Mouse (Mus musculus) stomach, embryonic 14.5 days (tissue): ENCODE measurements around the gene Cep70. TPM values are rescaled to one million over a fixed set of nuclear protein-coding genes. Genes with fewer than 3 reads are reported as not detected.

Experiments used
- ATAC-seq: fragments of 200-750 bp; cut with Nextera tagmentation; 2 replicates; pipeline ENCODE4 v1.8.0; 2017; ENCODE audit warnings: low read depth, moderate TSS enrichment; ENCODE audit not compliant: insufficient number of reproducible peaks, insufficient read depth, low FRiP score
- H3K27ac ChIP-seq: fragments of 300-500 bp; sonication (generic); 2 replicates; pipeline ENCODE4 v1.5.1; 2014; ENCODE audit warnings: mild to moderate bottlenecking, low read length, moderate library complexity, mixed read lengths
- H3K27me3 ChIP-seq: fragments of 300-500 bp; sonication (generic); 2 replicates; pipeline ENCODE4 v1.6.1; 2014; ENCODE audit warnings: low read length, control low read depth, mixed read lengths; ENCODE audit not compliant: control insufficient read depth, insufficient read depth
- H3K36me3 ChIP-seq: fragments of 300-500 bp; sonication (generic); 2 replicates; pipeline ENCODE4 v1.6.1; 2014; ENCODE audit warnings: mild to moderate bottlenecking, control low read depth, low read length, moderate library complexity, mixed read lengths; ENCODE audit not compliant: control insufficient read depth, insufficient read depth
- H3K4me1 ChIP-seq: fragments of 300-500 bp; sonication (generic); 2 replicates; pipeline ENCODE4 v1.6.1; 2014; ENCODE audit warnings: low read length, control low read depth, mixed read lengths; ENCODE audit not compliant: control insufficient read depth, insufficient read depth
- H3K4me2 ChIP-seq: fragments of 300-500 bp; sonication (generic); replicated peaks from 2 replicates; pipeline ENCODE4 v1.6.1; 2014; ENCODE audit warnings: low read depth, low read length, control low read depth
- H3K4me3 ChIP-seq: fragments of 300-500 bp; sonication (generic); 2 replicates; pipeline ENCODE4 v1.5.1; 2014; ENCODE audit warnings: low read depth, low read length, control low read depth
- H3K9ac ChIP-seq: fragments of 300-500 bp; sonication (generic); replicated peaks from 2 replicates; pipeline ENCODE4 v1.6.1; 2014; ENCODE audit warnings: low read depth, mild to moderate bottlenecking, control low read depth, low read length, moderate library complexity, mixed read lengths
- H3K9me3 ChIP-seq: fragments of 300-500 bp; sonication (generic); 2 replicates; pipeline ENCODE4 v1.6.1; 2016; ENCODE audit warnings: low read depth, low read length, control low read depth; ENCODE audit not compliant: control insufficient read depth
- WGBS: fragments of 180-500 bp; shearing (Covaris S2); extraction: QIAGEN DNeasy Blood & Tissue Kit; methylation state at CpG from one replicate; pipeline ENCODE4 v1.1.7; 2014; 5-methylcytosine and 5-hydroxymethylcytosine counted together
- polyA plus RNA-seq: library from polyadenylated mRNA; unstranded; fragments of >200 nt; fragmentation: Nextera tagmentation; extraction: Ambion mirVana; gene quantifications from 2 replicates; pipeline ENCODE4 v1.2.1, GENCODE M21; 2014

The Cep70 gene
- polyA plus RNA-seq, 1 experiment from 2014 or later, result 37.9 TPM

DNA sequence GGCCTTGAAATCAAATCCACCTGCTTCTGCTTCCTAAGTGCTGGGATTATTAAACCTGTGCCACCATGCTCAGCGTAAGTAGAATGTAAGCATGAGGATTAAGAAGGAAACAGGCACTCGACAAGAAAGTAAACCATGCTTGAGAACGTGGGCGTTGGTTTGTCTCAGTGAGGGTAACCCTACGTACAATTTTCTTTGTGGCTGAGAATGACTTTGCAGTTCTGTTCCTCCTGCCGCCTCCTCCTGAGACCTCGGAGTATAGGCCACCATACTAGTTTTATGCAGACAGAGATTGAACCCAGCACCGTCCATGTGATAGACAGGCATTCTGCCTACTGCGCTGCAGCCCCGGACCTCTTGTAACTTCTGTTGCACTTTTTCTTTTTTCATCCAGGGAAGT, 10.7 kb downstream of the Cep70 start:
- ATAC-seq, result no peak
- Histone ChIP-seq H3K36me3 (peaks cover 10% of the 10 kb centered on the region), H3K27me3 (no peaks in the 10 kb centered on the region), H3K4me3 (no peak overlapping the region), H3K4me2 (no peak overlapping the region), H3K9me3 (no peaks in the 10 kb centered on the region), H3K4me1 (no peaks in the 10 kb centered on the region), H3K27ac (no peak overlapping the region), H3K9ac (no peak overlapping the region)
- WGBS, result 76% methylated on average over 10 of the region's 10 CpGs

GRCm38 (mm10) chr9:99256206-99256605, 13.0 kb downstream of the Cep70 start:
- Histone ChIP-seq H3K27me3 (no peaks in the 10 kb centered on the region), H3K27ac (no peak overlapping the region), H3K4me2 (no peak overlapping the region), H3K4me3 (no peak overlapping the region), H3K9me3 (no peaks in the 10 kb centered on the region), H3K36me3 (peaks cover 10% of the 10 kb centered on the region), H3K4me1 (no peaks in the 10 kb centered on the region), H3K9ac (no peak overlapping the region)
- ATAC-seq, result no peak
- 88% methylated on average over 1 of the region's 1 CpGs for WGBS

- 95% methylated on average over 3 of the region's 3 CpGs for WGBS
- Histone ChIP-seq H3K4me2 (no peak overlapping the region), H3K27me3 (no peaks in the 10 kb centered on the region), H3K4me1 (no peaks in the 10 kb centered on the region), H3K9ac (no peak overlapping the region), H3K9me3 (no peaks in the 10 kb centered on the region), H3K36me3 (peaks cover 10% of the 10 kb centered on the region), H3K27ac (no peak overlapping the region), H3K4me3 (no peak overlapping the region)
- no peak for ATAC-seq
These were observed 13.7 kb downstream of the Cep70 start for GRCm38 (mm10) chr9:99256821-99257220.

DNA sequence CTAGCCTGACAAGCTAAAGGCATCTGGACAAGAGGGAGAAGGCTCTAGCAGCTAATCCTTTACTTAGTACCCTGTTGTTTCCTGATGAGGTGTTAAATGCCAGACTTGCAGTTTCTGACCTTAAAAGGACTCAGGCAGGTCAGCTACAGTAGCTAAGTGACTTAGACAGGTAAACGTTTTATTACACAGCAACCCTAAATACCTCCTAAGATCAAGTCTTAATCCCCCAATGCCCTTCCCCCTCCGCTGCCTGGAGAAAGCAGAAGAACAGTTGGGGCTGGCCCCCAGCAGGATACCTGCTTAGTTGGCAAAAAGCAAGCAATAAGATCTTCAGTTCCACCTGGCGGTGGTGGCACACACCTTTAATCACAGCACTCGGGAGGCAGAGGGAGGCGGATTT, 15.7 kb downstream of the Cep70 start:
- no peaks in the 10 kb centered on the region for H3K27me3 ChIP-seq
- no peak for ATAC-seq
- 71% methylated on average over 5 of the region's 5 CpGs for WGBS
- no peak overlapping the region for H3K4me2 ChIP-seq
- no peak overlapping the region for H3K27ac ChIP-seq
- H3K36me3 ChIP-seq, result peaks cover 14% of the 10 kb centered on the region
- H3K4me3 ChIP-seq, result no peak overlapping the region
- H3K4me1 ChIP-seq, result no peaks in the 10 kb centered on the region
- no peaks in the 10 kb centered on the region for H3K9me3 ChIP-seq
- no peak overlapping the region for H3K9ac ChIP-seq

GRCm38 (mm10) chr9:99304296-99304695, 61.1 kb downstream of the Cep70 start:
- no peak for ATAC-seq
- Histone ChIP-seq H3K4me3 (no peak overlapping the region), H3K27me3 (no peaks in the 10 kb centered on the region), H3K4me2 (no peak overlapping the region), H3K9me3 (no peaks in the 10 kb centered on the region), H3K36me3 (peaks cover 2% of the 10 kb centered on the region; the same call in 1 of the 2 replicates), H3K27ac (no peak overlapping the region), H3K4me1 (no peaks in the 10 kb centered on the region), H3K9ac (no peak overlapping the region)
- WGBS, result 81% methylated on average over 5 of the region's 5 CpGs

GRCm38 (mm10) chr9:99306226-99306625, 63.1 kb downstream of the Cep70 start:
- no peak overlapping the region for H3K9ac ChIP-seq
- no peak overlapping the region for H3K4me3 ChIP-seq
- no peak overlapping the region for H3K4me2 ChIP-seq
- ATAC-seq, result no peak
- 69% methylated on average over 6 of the region's 6 CpGs for WGBS
- no peaks in the 10 kb centered on the region for H3K9me3 ChIP-seq
- H3K36me3 ChIP-seq, result peaks cover 8% of the 10 kb centered on the region; the same call in 1 of the 2 replicates
- no peak overlapping the region for H3K27ac ChIP-seq
- H3K27me3 ChIP-seq, result no peaks in the 10 kb centered on the region
- no peaks in the 10 kb centered on the region for H3K4me1 ChIP-seq

DNA sequence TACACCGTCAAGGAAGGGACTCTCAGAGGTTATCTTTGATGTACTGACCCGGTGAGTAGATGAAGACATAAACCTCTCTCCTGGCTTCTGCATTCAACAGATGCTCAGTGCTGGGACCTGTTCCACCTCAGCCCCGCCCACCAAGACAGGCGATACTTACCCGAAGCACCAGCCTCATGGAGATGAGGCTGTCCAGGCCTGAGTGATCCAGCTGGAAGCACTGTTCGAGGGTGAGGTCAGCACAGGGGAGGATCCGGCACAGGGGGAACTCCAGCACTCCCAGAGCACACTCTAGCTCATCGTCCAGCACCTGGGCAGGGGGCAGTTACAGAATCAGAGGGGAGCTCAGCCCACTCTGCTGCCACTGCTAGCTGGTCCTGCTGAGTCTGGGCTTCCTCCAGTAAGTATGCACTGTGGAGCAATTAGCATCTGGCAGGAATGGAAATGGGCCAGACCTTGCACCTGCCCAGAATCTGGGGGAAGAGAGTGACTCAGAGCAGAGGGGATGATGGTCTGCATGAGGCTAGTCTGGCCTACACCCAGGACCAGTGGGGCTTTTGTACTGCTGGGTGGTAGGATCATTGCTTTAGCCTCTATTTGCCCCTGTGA, 76.3 kb downstream of the Cep70 start:
- Histone ChIP-seq H3K27me3 (no peaks in the 10 kb centered on the region), H3K4me1 (peaks cover 7% of the 10 kb centered on the region; the same call in 1 of the 2 replicates)
- 0 out of 2 replicates have a peak, but pooled peaks have one; percentile 34 for ATAC-seq

DNA sequence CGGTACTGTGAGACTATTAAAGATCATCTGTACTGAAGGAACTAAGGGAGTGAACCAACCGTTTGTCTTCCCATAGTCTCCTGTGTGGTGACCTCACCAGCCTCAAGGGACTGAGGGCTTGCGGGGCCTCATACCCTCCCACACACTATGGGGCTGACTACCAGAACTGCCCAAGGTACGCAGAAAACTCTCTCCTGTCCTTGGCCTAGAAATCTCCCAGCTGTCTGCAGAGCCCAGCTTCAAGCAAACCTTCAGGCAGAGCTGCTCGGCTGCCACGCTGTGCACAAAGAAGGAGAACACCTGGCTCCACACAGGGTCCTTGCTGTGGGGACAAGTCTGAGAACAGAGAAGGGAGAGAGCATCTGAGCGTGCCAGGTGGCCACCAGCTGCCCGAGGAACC, 76.8 kb downstream of the Cep70 start:
- Histone ChIP-seq H3K9ac (no peak overlapping the region), H3K27ac (no peak overlapping the region; the same call in 1 of the 2 replicates), H3K9me3 (no peaks in the 10 kb centered on the region), H3K27me3 (no peaks in the 10 kb centered on the region), H3K4me1 (peaks cover 7% of the 10 kb centered on the region; the same call in 1 of the 2 replicates), H3K4me2 (no peak overlapping the region), H3K36me3 (no peaks in the 10 kb centered on the region), H3K4me3 (no peak overlapping the region)
- 39% methylated on average over 8 of the region's 8 CpGs for whole genome bisulfite sequencing
- 0 out of 2 replicates have a peak, but pooled peaks have one; percentile 9 for ATAC-seq

More for the DNA sequence above, 76.3 kb downstream of the Cep70 start:
- H3K4me2 ChIP-seq, result no peak overlapping the region
- H3K9ac ChIP-seq, result no peak overlapping the region
- H3K27ac ChIP-seq, result no peak overlapping the region; the same call in 1 of the 2 replicates
- WGBS, result 50% methylated on average over 8 of the region's 8 CpGs
- no peak overlapping the region for H3K4me3 ChIP-seq
- no peaks in the 10 kb centered on the region for H3K36me3 ChIP-seq
- no peaks in the 10 kb centered on the region for H3K9me3 ChIP-seq
